Mouse (Mus musculus): ENCODE results near the gene Pitx3. TPM values are rescaled to one million over a fixed set of nuclear protein-coding genes. Genes with fewer than 3 reads are reported as not detected.

The Pitx3 gene
- polyA plus RNA-seq, 1 experiment from 2014 or later: not detected

DNA sequence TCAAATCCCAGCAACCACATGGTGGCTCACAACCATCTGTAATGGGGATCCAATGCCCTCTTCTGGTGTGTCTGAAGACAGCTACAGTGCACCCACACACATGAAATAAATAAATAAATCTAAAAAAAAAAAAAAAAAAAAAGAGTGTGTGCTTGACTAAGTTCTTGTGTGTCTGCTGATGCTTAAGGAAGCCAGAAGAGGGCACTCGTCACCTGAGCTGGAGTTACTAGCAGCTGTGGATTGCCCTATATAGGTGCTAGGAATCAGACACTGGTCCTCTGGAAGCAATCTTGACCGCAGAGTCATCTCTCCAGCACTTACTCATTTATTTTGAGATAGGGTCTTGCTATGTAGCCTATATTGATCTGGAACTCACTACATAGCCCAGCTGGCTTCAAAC is 54.0 kb downstream of the Pitx3 start:
- H3K9me3 ChIP-seq (ENCODE audit: control insufficient read depth, low read length): 0 out of 2 replicates have a peak, but pooled peaks cover 2% of the 10 kb centered on the region
- no peak overlapping the region for H3K27ac ChIP-seq (ENCODE audit: low read length)
- no peaks in the 10 kb centered on the region for H3K27me3 ChIP-seq (replicated peaks; ENCODE audit: control insufficient read depth, insufficient read depth, low read length)
- no peaks in the 10 kb centered on the region for H3K36me3 ChIP-seq (ENCODE audit: control insufficient read depth, insufficient read depth)
- H3K4me3 ChIP-seq (replicated peaks; ENCODE audit: low read length): no peak overlapping the region
- H3K4me2 ChIP-seq (ENCODE audit: low read length): no peak overlapping the region
- no peak for ATAC-seq
- WGBS: 92% methylated on average over 2 of the region's 2 CpGs
- H3K9ac ChIP-seq (replicated peaks; ENCODE audit: low read depth, low read length): no peak overlapping the region
- H3K4me1 ChIP-seq (replicated peaks; ENCODE audit: control insufficient read depth, insufficient read depth, low read length): no peaks in the 10 kb centered on the region

GRCm38 (mm10) chr19:46091641-46092040 is 56.5 kb downstream of the Pitx3 start:
- Histone ChIP-seq H3K27ac (ENCODE audit: low read length) (no peak overlapping the region), H3K4me3 (replicated peaks; ENCODE audit: low read length) (no peak overlapping the region), H3K4me1 (replicated peaks; ENCODE audit: control insufficient read depth, insufficient read depth, low read length) (no peaks in the 10 kb centered on the region), H3K4me2 (ENCODE audit: low read length) (no peak overlapping the region), H3K36me3 (ENCODE audit: control insufficient read depth, insufficient read depth) (no peaks in the 10 kb centered on the region), H3K27me3 (replicated peaks; ENCODE audit: control insufficient read depth, insufficient read depth, low read length) (no peaks in the 10 kb centered on the region), H3K9ac (replicated peaks; ENCODE audit: low read depth, low read length) (no peak overlapping the region), H3K9me3 (ENCODE audit: control insufficient read depth, low read length) (0 out of 2 replicates have a peak, but pooled peaks cover 2% of the 10 kb centered on the region)
- no peak for ATAC-seq
- WGBS: 92% methylated on average over 4 of the region's 4 CpGs

DNA sequence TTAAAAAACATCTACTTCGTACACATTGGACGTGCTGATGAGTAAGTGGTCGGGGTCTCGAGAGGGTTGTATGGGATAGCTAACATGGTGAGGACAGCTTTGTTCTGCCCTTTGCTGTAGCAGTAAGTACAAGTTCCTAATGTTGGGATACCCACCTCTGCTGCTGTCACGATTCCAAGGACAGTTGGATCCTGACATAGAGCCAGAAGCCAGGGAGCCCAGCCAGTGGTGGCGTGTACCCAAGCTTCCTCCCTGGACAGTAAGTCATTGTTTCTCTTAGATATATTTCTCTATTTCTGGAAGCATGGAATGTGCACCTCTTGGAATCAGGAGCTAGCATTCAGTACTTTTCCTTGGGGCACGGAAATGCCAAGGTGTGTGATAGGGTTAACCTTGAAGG is 60.3 kb downstream of the Pitx3 start:
- WGBS: 72% methylated on average over 7 of the region's 7 CpGs
- Histone ChIP-seq H3K27ac (ENCODE audit: low read length) (no peak overlapping the region), H3K9ac (replicated peaks; ENCODE audit: low read depth, low read length) (no peak overlapping the region), H3K4me1 (replicated peaks; ENCODE audit: control insufficient read depth, insufficient read depth, low read length) (no peaks in the 10 kb centered on the region), H3K4me2 (ENCODE audit: low read length) (no peak overlapping the region), H3K4me3 (replicated peaks; ENCODE audit: low read length) (no peak overlapping the region), H3K9me3 (ENCODE audit: control insufficient read depth, low read length) (no peaks in the 10 kb centered on the region), H3K27me3 (replicated peaks; ENCODE audit: control insufficient read depth, insufficient read depth, low read length) (no peaks in the 10 kb centered on the region), H3K36me3 (ENCODE audit: control insufficient read depth, insufficient read depth) (peaks cover 18% of the 10 kb centered on the region)
- no peak for ATAC-seq

GRCm38 (mm10) chr19:46086337-46086736 is 61.8 kb downstream of the Pitx3 start:
- WGBS: 60% methylated on average over 3 of the region's 3 CpGs
- ATAC-seq: no peak
- no peaks in the 10 kb centered on the region for H3K27me3 ChIP-seq (replicated peaks; ENCODE audit: control insufficient read depth, insufficient read depth, low read length)
- H3K4me2 ChIP-seq (ENCODE audit: low read length): no peak overlapping the region
- H3K9ac ChIP-seq (replicated peaks; ENCODE audit: low read depth, low read length): no peak overlapping the region
- H3K36me3 ChIP-seq (ENCODE audit: control insufficient read depth, insufficient read depth): peaks cover 31% of the 10 kb centered on the region
- H3K9me3 ChIP-seq (ENCODE audit: control insufficient read depth, low read length): no peaks in the 10 kb centered on the region
- H3K27ac ChIP-seq (ENCODE audit: low read length): no peak overlapping the region
- no peaks in the 10 kb centered on the region for H3K4me1 ChIP-seq (replicated peaks; ENCODE audit: control insufficient read depth, insufficient read depth, low read length)
- no peak overlapping the region for H3K4me3 ChIP-seq (replicated peaks; ENCODE audit: low read length)

Other genes starting within 250 kb of the Pitx3 start
- 23.8 and 25.3 TPM in 2 replicates for gene Armh3, start 149.8 kb downstream of the Pitx3 start, polyA plus RNA-seq (2015; fragmentation: Nextera tagmentation; extraction: Ambion mirVana)
- 3.4 and 3.7 TPM in 2 replicates for gene Hps6, start 144.8 kb downstream of the Pitx3 start, polyA plus RNA-seq (2015; fragmentation: Nextera tagmentation; extraction: Ambion mirVana)
- 21.8 and 25.9 TPM in 2 replicates for gene Pprc1, start 103.4 kb downstream of the Pitx3 start, polyA plus RNA-seq (2015; fragmentation: Nextera tagmentation; extraction: Ambion mirVana)
- gene Ldb1, start 103.1 kb downstream of the Pitx3 start, polyA plus RNA-seq (2015; fragmentation: Nextera tagmentation; extraction: Ambion mirVana): 120 and 130 TPM in 2 replicates
- gene Nolc1, start 72.5 kb downstream of the Pitx3 start, polyA plus RNA-seq (2015; fragmentation: Nextera tagmentation; extraction: Ambion mirVana): 79.5 and 80.8 TPM in 2 replicates
- gene Elovl3, start 16.4 kb downstream of the Pitx3 start, polyA plus RNA-seq (2015; fragmentation: Nextera tagmentation; extraction: Ambion mirVana): not detected in 2 replicates
- gene Gbf1, start 4.2 kb upstream of the Pitx3 start, polyA plus RNA-seq (2015; fragmentation: Nextera tagmentation; extraction: Ambion mirVana): 64.2 and 65.1 TPM in 2 replicates
- 1.8 and 1.9 TPM in 2 replicates for gene Nfkb2, start 156.0 kb upstream of the Pitx3 start, polyA plus RNA-seq (2015; fragmentation: Nextera tagmentation; extraction: Ambion mirVana)
- gene Psd, start 178.8 kb upstream of the Pitx3 start, polyA plus RNA-seq (2015; fragmentation: Nextera tagmentation; extraction: Ambion mirVana): 74.1 and 89.8 TPM in 2 replicates
- 40.1 and 44.2 TPM in 2 replicates for gene Fbxl15, start 179.9 kb upstream of the Pitx3 start, polyA plus RNA-seq (2015; fragmentation: Nextera tagmentation; extraction: Ambion mirVana)
- 375 and 392 TPM in 2 replicates for gene Cuedc2, start 190.4 kb upstream of the Pitx3 start, polyA plus RNA-seq (2015; fragmentation: Nextera tagmentation; extraction: Ambion mirVana)
- gene Mfsd13a, start 192.8 kb upstream of the Pitx3 start, polyA plus RNA-seq (2015; fragmentation: Nextera tagmentation; extraction: Ambion mirVana): 12.2 and 12.3 TPM in 2 replicates
- 2.1 and 3.0 TPM in 2 replicates for gene 2310034G01Rik, start 202.0 kb upstream of the Pitx3 start, polyA plus RNA-seq (2015; fragmentation: Nextera tagmentation; extraction: Ambion mirVana)
- 400 and 401 TPM in 2 replicates for gene Actr1a, start 247.4 kb upstream of the Pitx3 start, polyA plus RNA-seq (2015; fragmentation: Nextera tagmentation; extraction: Ambion mirVana)
- gene Sufu, start 248.6 kb upstream of the Pitx3 start, polyA plus RNA-seq (2015; fragmentation: Nextera tagmentation; extraction: Ambion mirVana): 26.4 and 32.3 TPM in 2 replicates

Data from forebrain, embryonic 16.5 days (tissue).